Mouse (Mus musculus) thymus, adult 2 months (tissue): ENCODE results near the gene Btbd11.

Experiments used
- CTCF ChIP-seq: fragments of 200-500 bp; IDR thresholded peaks from 2 replicates; pipeline ENCODE4 v1.5.1; 2012; ENCODE audit warnings: mild to moderate bottlenecking, control low read depth, low read length, moderate library complexity, borderline replicate concordance; ENCODE audit not compliant: control insufficient read depth, poor library complexity, insufficient read depth; ENCODE audit errors: extremely low read depth
- POLR2A ChIP-seq: fragments of 200-500 bp; IDR thresholded peaks from 2 replicates; pipeline ENCODE4 v1.6.1; 2012; ENCODE audit warnings: mild to moderate bottlenecking, low read length, control low read depth, moderate library complexity; ENCODE audit not compliant: control insufficient read depth, poor library complexity, insufficient read depth; ENCODE audit errors: extremely low read depth

DNA sequence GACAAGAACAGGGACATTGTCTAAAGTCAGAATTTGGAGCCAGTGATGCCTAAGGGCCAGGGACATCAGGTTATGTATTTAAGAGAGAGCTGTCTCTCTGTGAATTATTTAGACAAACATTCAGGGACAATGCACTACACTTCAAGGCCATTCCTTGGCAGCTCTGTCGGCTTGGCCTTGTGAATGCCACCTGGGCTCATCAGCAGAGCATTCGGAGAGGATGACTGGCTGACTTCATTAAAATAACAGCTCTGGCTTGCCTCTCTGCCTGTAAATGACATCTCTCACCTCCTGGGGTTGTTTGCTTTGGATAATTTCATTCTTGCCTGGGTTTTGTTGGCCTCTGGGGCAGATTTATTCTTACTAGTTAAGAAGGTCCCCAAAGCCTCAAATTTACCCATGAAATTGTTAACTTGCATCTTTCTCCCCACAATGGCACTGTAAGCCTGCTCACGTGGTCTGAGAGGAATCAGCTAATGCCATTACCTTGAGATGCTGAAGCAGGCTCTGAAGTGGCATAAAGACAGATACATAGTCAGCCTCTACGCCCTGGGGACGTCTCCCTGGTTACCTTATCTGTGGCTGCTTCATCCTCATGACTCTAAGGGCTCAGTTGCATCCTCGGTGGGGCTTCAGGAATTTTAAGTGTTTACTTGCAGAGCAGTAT lies 93.5 kb downstream of the Btbd11 start:
- TF ChIP-seq POLR2A: no peak
- TF ChIP-seq CTCF: no peak
